Mouse (Mus musculus): ENCODE results near the gene Cpd. TPM values are rescaled to one million over a fixed set of nuclear protein-coding genes. Genes with fewer than 3 reads are reported as not detected.
A peak's percentile ranks its signal among the peaks of the same experiment; 100 is the strongest.

Gene Cpd
- 48.0 and 51.9 TPM in 2 replicates for polyA plus RNA-seq (2012; ENCODE audit: insufficient read depth, insufficient read length, missing spikeins)

DNA sequence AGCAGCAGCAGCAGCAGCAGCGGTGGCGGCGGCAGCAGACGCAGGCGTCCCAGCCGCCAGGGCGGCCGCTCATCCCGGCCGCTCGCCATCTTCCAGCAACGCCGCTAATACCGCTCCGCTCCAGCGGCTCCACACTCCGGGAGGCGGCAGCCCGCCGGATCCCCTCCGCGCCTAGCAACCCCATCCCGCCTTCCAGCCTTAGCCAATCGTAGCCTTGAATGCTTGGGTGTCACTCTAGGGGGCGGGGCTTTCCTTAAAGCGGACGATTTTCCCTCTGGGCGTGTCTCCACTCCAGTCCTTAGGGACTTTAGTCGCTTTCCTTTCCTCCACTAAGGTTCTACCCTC, at the start of gene Cpd:
Gene Cpd (minus strand): TSS at position 141 of the 345 bp plus-strand sequence.
- no peak for TF ChIP-seq CTCF (IDR thresholded peaks at IDR 0.05; ENCODE audit: low read depth, low read length)
- H3K4me1 ChIP-seq (ENCODE audit: control insufficient read depth, insufficient read depth, low read length), result peaks cover 14% of the 10 kb centered on the region
- H3K4me3 ChIP-seq (ENCODE audit: insufficient read depth, low read length), result peak within 1 kb of the TSS; percentile 63
- H3K27ac ChIP-seq (ENCODE audit: insufficient read depth, low read depth, low read length), result peak within 1 kb of the TSS; percentile 32

DNA sequence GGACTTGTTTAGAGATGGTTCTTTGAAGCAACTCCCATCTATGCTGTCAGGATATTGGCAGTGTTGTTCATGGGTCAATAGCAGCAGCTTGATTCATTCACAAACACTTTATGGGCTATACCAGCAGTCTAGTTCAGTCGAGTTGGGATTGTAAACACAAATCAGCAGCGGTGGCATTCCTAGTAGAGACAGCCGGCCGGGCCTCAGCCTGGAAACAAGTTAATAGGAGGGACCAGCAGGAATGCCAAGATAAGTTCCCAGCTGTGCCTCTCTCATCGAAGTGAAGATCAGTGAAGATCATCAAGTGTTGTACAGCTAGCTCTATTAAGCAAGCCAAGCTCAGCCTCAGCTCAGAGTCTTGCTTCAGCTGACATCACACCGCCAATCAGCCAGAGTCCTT, 49.5 kb upstream of the Cpd start:
- TF ChIP-seq CTCF (IDR thresholded peaks at IDR 0.05; ENCODE audit: low read depth, low read length) (no peak), POLR2A (IDR thresholded peaks at IDR 0.05; ENCODE audit: borderline replicate concordance, low read depth, low read length) (no peak)
- no peak overlapping the region for H3K27ac ChIP-seq (ENCODE audit: insufficient read depth, low read depth, low read length)
- no peak overlapping the region for H3K4me3 ChIP-seq (ENCODE audit: insufficient read depth, low read length)
- peaks cover 53% of the 10 kb centered on the region for H3K4me1 ChIP-seq (ENCODE audit: control insufficient read depth, insufficient read depth, low read length)

DNA sequence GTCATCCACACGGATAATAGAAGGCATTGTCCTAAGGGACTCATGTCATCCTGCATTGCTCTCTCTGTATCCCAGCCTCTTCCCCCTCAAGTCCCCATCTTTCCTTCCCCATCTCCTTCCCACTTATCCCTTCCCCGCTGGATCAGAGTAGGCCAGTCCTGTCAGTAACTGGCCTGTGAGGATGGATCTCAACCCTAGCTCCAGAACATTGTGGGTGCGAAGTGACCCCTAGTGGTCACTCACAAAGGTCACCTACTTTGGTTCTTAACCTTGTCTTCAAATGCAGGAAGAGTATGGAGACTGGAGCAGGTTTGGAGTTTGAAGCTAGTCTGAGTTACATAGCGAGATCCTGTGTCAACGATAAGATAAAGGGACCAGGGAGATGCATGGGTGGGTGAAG, 47.4 kb upstream of the Cpd start:
- Histone ChIP-seq H3K27ac (ENCODE audit: insufficient read depth, low read depth, low read length) (no peak overlapping the region), H3K4me3 (ENCODE audit: insufficient read depth, low read length) (no peak overlapping the region), H3K4me1 (ENCODE audit: control insufficient read depth, insufficient read depth, low read length) (peaks cover 58% of the 10 kb centered on the region)

DNA sequence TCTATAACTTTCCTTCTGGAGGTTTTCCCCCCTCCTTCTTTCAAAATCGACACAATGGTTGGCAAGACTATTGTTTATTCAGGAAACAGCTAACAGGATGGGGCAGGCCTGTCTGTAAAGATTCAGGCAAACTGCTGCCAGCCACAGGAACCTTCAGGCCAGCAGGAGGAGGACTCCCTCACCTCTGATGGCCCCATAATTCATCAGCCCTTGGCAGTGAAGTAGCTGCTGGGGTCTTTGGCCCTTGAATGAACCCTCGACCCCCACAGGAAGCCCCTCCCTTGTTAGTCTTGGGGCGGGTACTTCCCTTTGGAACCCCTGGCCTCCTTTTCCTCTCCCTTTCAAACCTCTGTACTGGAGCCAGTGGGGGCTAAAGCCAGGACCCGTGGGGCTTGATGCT, 46.8 kb upstream of the Cpd start:
- TF ChIP-seq CTCF (IDR thresholded peaks at IDR 0.05; ENCODE audit: low read depth, low read length), result no peak
- no peak for TF ChIP-seq POLR2A (IDR thresholded peaks at IDR 0.05; ENCODE audit: borderline replicate concordance, low read depth, low read length)
- Histone ChIP-seq H3K4me1 (ENCODE audit: control insufficient read depth, insufficient read depth, low read length) (peaks cover 53% of the 10 kb centered on the region), H3K4me3 (ENCODE audit: insufficient read depth, low read length) (no peak overlapping the region), H3K27ac (ENCODE audit: insufficient read depth, low read depth, low read length) (no peak overlapping the region)

More for the DNA sequence above, 47.4 kb upstream of the Cpd start:
- TF ChIP-seq POLR2A (IDR thresholded peaks at IDR 0.05; ENCODE audit: borderline replicate concordance, low read depth, low read length) (no peak), CTCF (IDR thresholded peaks at IDR 0.05; ENCODE audit: low read depth, low read length) (peak; percentile 95)

DNA sequence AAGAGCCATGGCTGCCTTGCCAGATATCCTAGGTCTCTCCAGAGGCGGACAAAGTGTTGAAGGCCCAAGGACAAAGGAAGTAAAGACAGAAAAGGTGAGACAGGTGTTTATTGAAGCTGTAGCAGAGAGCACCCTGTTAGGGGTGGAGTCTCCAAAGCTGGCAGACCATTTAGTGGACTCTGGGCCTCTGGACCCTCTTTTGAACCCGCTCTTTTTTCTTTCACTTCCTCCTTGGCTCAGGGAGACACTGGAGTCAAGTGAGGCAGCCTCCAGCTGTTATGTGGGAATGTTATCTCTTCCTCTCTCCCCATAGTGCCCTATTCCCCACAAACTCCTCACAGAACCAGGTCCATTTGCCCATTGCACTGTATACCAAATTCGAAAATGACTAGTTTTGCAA, 46.2 kb upstream of the Cpd start:
- H3K4me1 ChIP-seq (ENCODE audit: control insufficient read depth, insufficient read depth, low read length), result peaks cover 47% of the 10 kb centered on the region
- no peak overlapping the region for H3K27ac ChIP-seq (ENCODE audit: insufficient read depth, low read depth, low read length)
- TF ChIP-seq POLR2A (IDR thresholded peaks at IDR 0.05; ENCODE audit: borderline replicate concordance, low read depth, low read length) (no peak), CTCF (IDR thresholded peaks at IDR 0.05; ENCODE audit: low read depth, low read length) (no peak)
- no peak overlapping the region for H3K4me3 ChIP-seq (ENCODE audit: insufficient read depth, low read length)

DNA sequence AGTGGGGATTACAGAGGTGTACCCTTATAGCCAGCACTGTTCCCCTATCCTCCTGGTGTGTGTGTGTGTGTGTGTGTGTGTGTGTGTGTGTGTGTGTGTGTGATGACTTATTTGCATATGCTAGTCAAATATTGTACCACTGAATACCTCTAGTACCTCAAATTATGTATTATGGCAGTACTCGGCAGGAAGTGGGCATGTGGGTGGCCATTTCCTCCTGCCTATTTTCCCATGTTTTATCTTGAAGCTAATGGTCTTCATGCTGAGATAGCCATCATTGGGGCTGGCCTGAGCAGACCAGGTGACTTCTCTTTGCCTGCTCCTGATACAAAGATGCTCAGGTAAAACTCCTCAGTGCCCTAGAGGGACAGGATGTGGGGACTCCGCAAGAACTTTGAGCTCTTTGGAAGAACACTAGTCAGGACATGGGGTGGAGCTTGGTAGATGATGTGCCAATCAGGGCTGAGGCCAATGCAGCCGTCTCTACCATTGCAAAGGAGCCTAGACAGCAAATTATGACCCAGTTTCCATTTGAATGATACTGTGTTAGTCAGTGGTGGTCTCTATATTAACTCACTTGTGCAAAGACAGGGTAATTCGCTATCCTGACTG, 45.0 kb upstream of the Cpd start:
- Histone ChIP-seq H3K4me1 (ENCODE audit: control insufficient read depth, insufficient read depth, low read length) (peaks cover 39% of the 10 kb centered on the region), H3K27ac (ENCODE audit: insufficient read depth, low read depth, low read length) (no peak overlapping the region), H3K4me3 (ENCODE audit: insufficient read depth, low read length) (no peak overlapping the region)
- TF ChIP-seq CTCF (IDR thresholded peaks at IDR 0.05; ENCODE audit: low read depth, low read length) (no peak), POLR2A (IDR thresholded peaks at IDR 0.05; ENCODE audit: borderline replicate concordance, low read depth, low read length) (no peak)

DNA sequence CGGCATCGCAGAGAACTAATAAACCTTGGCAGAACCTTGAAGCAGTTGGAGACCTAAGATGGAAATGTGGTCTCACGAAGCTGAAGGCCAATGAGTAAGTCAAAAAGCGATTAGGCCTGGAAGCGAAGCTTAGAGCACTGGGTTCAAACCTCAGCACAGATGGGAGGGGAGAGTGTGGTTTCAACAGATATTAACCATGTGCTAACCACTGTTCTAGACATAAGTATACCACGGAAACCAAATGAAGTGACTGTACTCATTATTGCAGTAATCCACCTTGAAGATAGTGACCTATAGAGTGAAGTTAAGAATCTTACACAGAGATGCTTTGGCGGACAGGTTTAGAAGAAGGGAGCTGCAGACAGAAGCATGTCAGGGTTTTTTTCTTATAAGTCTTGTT, 44.4 kb upstream of the Cpd start:
- H3K27ac ChIP-seq (ENCODE audit: insufficient read depth, low read depth, low read length), result no peak overlapping the region
- H3K4me1 ChIP-seq (ENCODE audit: control insufficient read depth, insufficient read depth, low read length), result peaks cover 39% of the 10 kb centered on the region
- TF ChIP-seq POLR2A (IDR thresholded peaks at IDR 0.05; ENCODE audit: borderline replicate concordance, low read depth, low read length) (no peak), CTCF (IDR thresholded peaks at IDR 0.05; ENCODE audit: low read depth, low read length) (no peak)
- H3K4me3 ChIP-seq (ENCODE audit: insufficient read depth, low read length), result no peak overlapping the region

DNA sequence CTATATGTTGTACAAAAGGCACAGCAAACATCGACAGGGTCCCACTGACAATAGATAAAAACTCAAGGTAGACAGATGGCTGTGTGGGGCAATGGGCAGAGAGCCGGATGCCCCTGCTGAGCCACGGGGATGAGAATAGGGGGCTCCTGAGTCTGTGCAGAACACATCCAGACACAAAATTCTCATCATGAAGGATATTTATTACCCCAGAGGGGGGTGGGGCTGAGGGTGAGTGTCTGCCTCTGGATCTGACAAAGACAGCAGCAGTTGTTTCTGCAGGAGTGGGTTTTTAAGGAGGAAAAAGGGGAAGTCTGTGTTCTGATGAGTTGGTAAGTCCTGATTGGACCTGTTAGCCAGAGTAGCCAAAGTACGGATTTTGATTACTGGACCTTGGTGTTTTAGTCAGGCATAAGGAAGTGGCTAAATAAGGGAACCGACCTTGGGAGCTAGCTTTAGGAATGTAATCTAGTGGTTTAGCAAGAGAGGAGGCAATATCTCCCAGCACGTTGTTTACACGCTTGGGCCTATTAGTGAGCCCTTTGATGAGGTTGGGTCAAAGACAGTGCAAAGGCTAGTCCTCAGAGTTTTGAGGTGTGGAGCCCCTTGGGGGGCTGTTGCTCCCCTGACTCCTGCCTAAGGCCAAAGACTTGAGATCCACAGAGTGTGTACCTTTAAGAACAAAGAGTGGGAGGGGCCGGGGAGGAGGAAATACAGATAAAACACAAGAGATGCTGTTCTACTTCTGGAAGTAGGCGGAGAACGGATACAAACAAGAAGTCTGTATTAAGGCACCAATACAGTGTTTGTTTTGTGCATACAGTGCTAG, 42.7 kb upstream of the Cpd start:
- H3K27ac ChIP-seq (ENCODE audit: insufficient read depth, low read depth, low read length), result peak overlapping the region; percentile 65
- TF ChIP-seq POLR2A (IDR thresholded peaks at IDR 0.05; ENCODE audit: borderline replicate concordance, low read depth, low read length) (no peak), CTCF (IDR thresholded peaks at IDR 0.05; ENCODE audit: low read depth, low read length) (no peak)
- H3K4me3 ChIP-seq (ENCODE audit: insufficient read depth, low read length), result no peak overlapping the region
- peaks cover 41% of the 10 kb centered on the region for H3K4me1 ChIP-seq (ENCODE audit: control insufficient read depth, insufficient read depth, low read length)

DNA sequence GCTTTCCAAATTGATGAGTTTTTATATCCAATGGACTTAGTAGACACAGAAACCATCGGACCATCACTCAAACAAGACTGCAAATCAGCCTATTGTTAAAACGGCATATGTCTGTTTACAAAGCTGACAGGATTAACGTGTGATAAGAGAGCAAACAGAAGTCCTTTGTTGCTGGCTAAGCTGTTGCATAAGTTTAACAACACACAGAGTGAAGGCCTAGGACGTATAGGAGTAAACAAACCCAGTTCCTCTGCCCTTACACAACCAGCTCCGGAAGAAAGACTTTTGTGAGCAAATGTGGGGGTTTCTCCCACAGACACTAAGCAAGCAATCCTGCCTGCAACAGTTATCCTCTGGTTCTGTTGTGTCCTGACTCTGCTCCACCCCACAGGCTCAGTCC, 37.6 kb upstream of the Cpd start:
- TF ChIP-seq POLR2A (IDR thresholded peaks at IDR 0.05; ENCODE audit: borderline replicate concordance, low read depth, low read length), result no peak
- no peak for TF ChIP-seq CTCF (IDR thresholded peaks at IDR 0.05; ENCODE audit: low read depth, low read length)
- no peak overlapping the region for H3K27ac ChIP-seq (ENCODE audit: insufficient read depth, low read depth, low read length)
- no peak overlapping the region for H3K4me3 ChIP-seq (ENCODE audit: insufficient read depth, low read length)
- peaks cover 14% of the 10 kb centered on the region for H3K4me1 ChIP-seq (ENCODE audit: control insufficient read depth, insufficient read depth, low read length)

DNA sequence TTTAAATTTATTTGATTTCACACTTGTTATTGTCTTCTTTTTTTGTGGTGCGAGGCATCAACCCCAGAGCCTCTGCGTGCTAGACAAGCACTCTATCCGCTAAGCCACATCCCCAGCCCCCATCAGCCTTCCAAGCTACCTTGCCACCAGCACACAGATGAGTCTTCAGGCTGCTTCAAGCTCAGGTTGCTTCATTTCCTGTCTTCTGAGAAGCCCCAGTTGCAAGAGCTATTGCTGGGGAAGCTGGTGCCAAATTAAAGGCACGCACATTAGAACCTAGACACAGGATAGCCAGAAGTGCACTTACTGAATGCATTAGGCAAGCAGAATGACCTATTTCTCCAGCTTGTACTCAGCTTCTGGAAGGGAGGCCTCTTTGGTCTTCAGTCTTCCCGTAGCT, 33.0 kb upstream of the Cpd start:
- TF ChIP-seq CTCF (IDR thresholded peaks at IDR 0.05; ENCODE audit: low read depth, low read length) (no peak), POLR2A (IDR thresholded peaks at IDR 0.05; ENCODE audit: borderline replicate concordance, low read depth, low read length) (no peak)
- H3K27ac ChIP-seq (ENCODE audit: insufficient read depth, low read depth, low read length), result no peak overlapping the region

More for the DNA sequence above, 33.0 kb upstream of the Cpd start:
- peaks cover 11% of the 10 kb centered on the region for H3K4me1 ChIP-seq (ENCODE audit: control insufficient read depth, insufficient read depth, low read length)
- no peak overlapping the region for H3K4me3 ChIP-seq (ENCODE audit: insufficient read depth, low read length)

Measured in bone marrow macrophage, adult 2 months (primary cell).